Mouse (Mus musculus) leukemia stem cell, adult 10-12 weeks (primary cell): ENCODE measurements around the gene Dlg3. TPM values are rescaled to one million over a fixed set of nuclear protein-coding genes. Genes with fewer than 3 reads are reported as not detected.

ENCODE experiments used
- polyA plus RNA-seq: library from polyadenylated mRNA; stranded (reverse); fragments of >175 nt; gene quantifications from 2 replicates; pipeline ENCODE4 v1.2.3, GENCODE M21; 2012; ENCODE audit warnings: low replicate concordance

Gene Dlg3
- 0.10 and 0.28 TPM in 2 replicates for polyA plus RNA-seq

GRCm38 (mm10) chrX:100767181-100767884, at the start of gene Dlg3:
Gene Dlg3, plus strand, starts transcription at chrX:100767722.

DNA sequence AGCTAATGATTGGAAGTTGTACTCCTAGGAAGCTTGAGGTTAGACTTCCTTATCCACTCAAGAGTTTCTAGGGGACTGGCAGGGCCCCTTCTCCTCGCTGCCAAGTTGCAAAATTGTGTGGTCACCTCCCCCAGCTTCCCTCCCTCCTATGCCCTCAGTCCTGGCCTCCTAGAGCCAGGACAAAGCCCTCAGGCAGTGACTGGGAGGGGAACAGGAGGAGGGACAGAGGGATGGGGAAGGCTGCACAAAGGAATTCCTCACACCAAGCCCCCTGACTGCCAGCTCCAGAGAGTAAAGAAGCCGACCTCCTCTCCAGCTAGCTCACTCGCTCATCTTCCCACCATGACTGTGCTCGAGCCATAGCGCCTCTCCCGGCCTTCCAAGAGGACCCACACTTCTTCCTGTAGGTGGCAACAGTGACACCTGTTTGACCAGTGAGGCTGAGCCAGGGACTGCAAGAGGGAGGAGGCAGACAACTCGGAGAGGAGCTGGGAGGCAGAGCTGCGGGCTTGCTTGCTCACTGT, 37.8 kb upstream of the Dlg3 start, which contains the start of gene Gdpd2:
Gene Gdpd2 (plus strand): TSS at position 209 of the 524 bp plus-strand sequence.

Other genes with a start within 250 kb of the Dlg3 start
- gene Dgat2l6, start 242.9 kb upstream of the Dlg3 start, polyA plus RNA-seq = not detected in 2 replicates
- gene Awat1, start 195.5 kb upstream of the Dlg3 start, polyA plus RNA-seq = not detected in 2 replicates
- gene P2ry4, start 172.9 kb upstream of the Dlg3 start, polyA plus RNA-seq = not detected in 2 replicates
- not detected in 2 replicates for gene Arr3, start 162.2 kb upstream of the Dlg3 start, polyA plus RNA-seq
- gene Kif4, start 142.0 kb upstream of the Dlg3 start, polyA plus RNA-seq = 1.9 and 4.6 TPM in 2 replicates
- 1.5 and 10.4 TPM in 2 replicates for gene Pdzd11, start 141.2 kb upstream of the Dlg3 start, polyA plus RNA-seq
- 0.32 and 1.5 TPM in 2 replicates for gene Gdpd2, start 37.8 kb upstream of the Dlg3 start, polyA plus RNA-seq